Mouse (Mus musculus) spleen, adult 2 months (tissue): Measurements from ENCODE around the gene Gm14597.
"Not testable (repeated sequence)": the region's sequence is repeated elsewhere in the genome, so short reads cannot be mapped to it uniquely, and the experiment has no call there.

Experiments used
- CTCF ChIP-seq: fragments of 200-500 bp; IDR thresholded peaks from 2 replicates; pipeline ENCODE4 v1.5.1; 2011; ENCODE audit warnings: mild to moderate bottlenecking, inconsistent platforms; ENCODE audit not compliant: insufficient read depth, insufficient read length, insufficient replicate concordance; ENCODE audit errors: extremely low read depth
- POLR2A ChIP-seq: fragments of 200-500 bp; IDR thresholded peaks from 2 replicates; pipeline ENCODE4 v1.6.1; 2011; ENCODE audit warnings: low read depth, low read length, inconsistent platforms

DNA sequence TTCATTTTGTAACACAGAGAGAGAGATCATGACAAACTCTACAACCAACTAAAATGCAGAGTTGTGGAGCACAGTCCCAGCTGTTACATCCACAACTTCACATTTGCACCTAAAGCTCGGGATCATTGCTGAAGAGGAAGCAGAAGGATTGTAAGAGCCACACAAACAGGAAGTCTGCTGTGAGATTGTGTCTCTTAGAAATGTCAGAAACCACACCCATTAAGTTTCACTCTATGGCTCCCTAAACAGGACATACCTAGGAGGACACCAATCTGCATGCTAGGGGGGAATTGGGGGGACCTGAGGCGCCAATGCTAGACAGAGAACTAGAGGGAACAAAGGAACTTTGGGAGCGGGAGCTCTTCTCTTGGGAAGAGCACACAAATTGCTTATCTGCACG lies 44.1 kb upstream of the Gm14597 start:
- TF ChIP-seq CTCF, POLR2A: not testable (repeated sequence)
